ENCODE assay signal across 7 mouse cellular contexts in genomic region chr16:87495716-87496447, GRCm38 (mm10). TPM values are rescaled to one million over a fixed set of nuclear protein-coding genes. Genes with fewer than 3 reads are reported as not detected.
A peak's percentile ranks its signal among the peaks of the same experiment; 100 is the strongest.
DNase-seq lines count a peak whose midpoint lies in the region; ATAC-seq and TF ChIP-seq lines count a peak whose summit lies in the region.

Gene Cct8 (minus strand): TSS chr16:87495873.

- H3K4me1 ChIP-seq in embryonic facial prominence, embryonic 10.5 days = peaks cover 17% of the 10 kb centered on the region
- 0 out of 2 replicates have a peak, but pooled peaks cover 2% of the 10 kb centered on the region for H3K4me1 ChIP-seq in intestine, postnatal 0 days (replicated peaks; ENCODE audit: control insufficient read depth, insufficient read depth, low read length)
- peaks cover 20% of the 10 kb centered on the region for H3K4me1 ChIP-seq in midbrain, embryonic 12.5 days
- H3K4me1 ChIP-seq in small intestine, adult 2 months (ENCODE audit: control insufficient read depth, insufficient read depth, insufficient read length, low read length) = no peaks in the 10 kb centered on the region; the same call in 1 of the 2 replicates

- peak within 1 kb of the TSS; percentile 91 for H3K9ac ChIP-seq in intestine, postnatal 0 days (ENCODE audit: low read depth, low read length)
- peak within 1 kb of the TSS; percentile 93 for H3K9ac ChIP-seq in midbrain, embryonic 12.5 days (replicated peaks)

- no peaks in the 10 kb centered on the region for H3K27me3 ChIP-seq in embryonic facial prominence, embryonic 10.5 days (replicated peaks; ENCODE audit: low read depth, poor library complexity, severe bottlenecking)
- no peaks in the 10 kb centered on the region for H3K27me3 ChIP-seq in intestine, postnatal 0 days (replicated peaks; ENCODE audit: control insufficient read depth, insufficient read depth, low read length)
- no peaks in the 10 kb centered on the region for H3K27me3 ChIP-seq in midbrain, embryonic 12.5 days
- no peaks in the 10 kb centered on the region for H3K27me3 ChIP-seq in small intestine, adult 2 months (ENCODE audit: control insufficient read depth, insufficient read depth, low read length)

- peak; percentile 60 for TF ChIP-seq POLR2A in small intestine, adult 2 months (IDR thresholded peaks at IDR 0.05; ENCODE audit: low read depth, low read length)

- peak within 1 kb of the TSS; percentile 97 for H3K27ac ChIP-seq in embryonic facial prominence, embryonic 10.5 days (replicated peaks)
- peak within 1 kb of the TSS; percentile 84 for H3K27ac ChIP-seq in intestine, postnatal 0 days (ENCODE audit: low read depth, low read length)
- peak within 1 kb of the TSS; percentile 81 for H3K27ac ChIP-seq in midbrain, embryonic 12.5 days (replicated peaks)
- H3K27ac ChIP-seq in small intestine, adult 2 months (ENCODE audit: insufficient read depth, low read depth, low read length) = peak within 1 kb of the TSS; percentile 85

- no peaks in the 10 kb centered on the region for H3K9me3 ChIP-seq in embryonic facial prominence, embryonic 10.5 days
- no peaks in the 10 kb centered on the region for H3K9me3 ChIP-seq in intestine, postnatal 0 days (ENCODE audit: control insufficient read depth)
- H3K9me3 ChIP-seq in midbrain, embryonic 12.5 days = no peaks in the 10 kb centered on the region

- H3K4me2 ChIP-seq in intestine, postnatal 0 days (replicated peaks; ENCODE audit: low read depth) = peak within 1 kb of the TSS; percentile 77
- H3K4me2 ChIP-seq in midbrain, embryonic 12.5 days (replicated peaks) = peak within 1 kb of the TSS; percentile 77

- ATAC-seq in intestine, postnatal 0 days = peak; percentile 97
- peak; percentile 95 for ATAC-seq in midbrain, embryonic 12.5 days (ENCODE audit: low FRiP score, low read depth)

- WGBS in embryonic facial prominence, embryonic 10.5 days = under 1% methylated on average over 48 of the region's 48 CpGs
- under 1% methylated on average over 48 of the region's 48 CpGs for WGBS in intestine, postnatal 0 days
- under 1% methylated on average over 48 of the region's 48 CpGs for WGBS in midbrain, embryonic 12.5 days
- under 1% methylated on average over 48 of the region's 48 CpGs for WGBS in small intestine, adult 2 months

- intact Hi-C loops in left cerebral cortex, postnatal 4 days (cut with DNase I) = no loop called here

- peak within 1 kb of the TSS; percentile 94 for H3K4me3 ChIP-seq in embryonic facial prominence, embryonic 10.5 days
- H3K4me3 ChIP-seq in intestine, postnatal 0 days (ENCODE audit: low read depth, low read length) = peak within 1 kb of the TSS; percentile 89
- H3K4me3 ChIP-seq in midbrain, embryonic 12.5 days = peak within 1 kb of the TSS; percentile 89
- peak within 1 kb of the TSS; percentile 90 for H3K4me3 ChIP-seq in small intestine, adult 2 months (ENCODE audit: low read depth, low read length)

- TF ChIP-seq CTCF in intestine, postnatal 0 days (IDR thresholded peaks at IDR 0.05; ENCODE audit: low read depth) = no peak
- TF ChIP-seq CTCF in small intestine, adult 2 months (IDR thresholded peaks at IDR 0.05; ENCODE audit: extremely low read depth, insufficient read length, insufficient replicate concordance, low read depth, low read length) = 0 out of 2 replicates have a peak, but pooled peaks have one; percentile 3

- H3K36me3 ChIP-seq in embryonic facial prominence, embryonic 10.5 days (replicated peaks) = peaks cover 35% of the 10 kb centered on the region
- peaks cover 24% of the 10 kb centered on the region for H3K36me3 ChIP-seq in intestine, postnatal 0 days (ENCODE audit: control insufficient read depth, insufficient read depth)
- H3K36me3 ChIP-seq in midbrain, embryonic 12.5 days = peaks cover 31% of the 10 kb centered on the region
- peaks cover 13% of the 10 kb centered on the region for H3K36me3 ChIP-seq in small intestine, adult 2 months (ENCODE audit: control insufficient read depth, insufficient read depth, low read length)

- DNase-seq in adrenal gland, postnatal 10 days = peak; percentile 97
- DNase-seq in embryonic facial prominence, embryonic 10.5 days (ENCODE audit: low spot score) = peak; percentile 98
- DNase-seq in gonadal fat pad, adult 2 months (ENCODE audit: low read depth) = peak; percentile 68
- DNase-seq in left cerebral cortex, postnatal 4 days = peak; percentile 98

RNA-seq across cellular contexts. Expression of gene Cct8, which starts in this region (rescaled TPM):
- total RNA-seq in adrenal gland, postnatal 10 days (2021) = 100 to 1,000 TPM; 186 to 192 TPM
- polyA plus RNA-seq in embryonic facial prominence, embryonic 10.5 days (2016; fragmentation: Nextera tagmentation; extraction: Ambion mirVana) = 691 and 710 TPM in 2 replicates
- 32.0 and 32.1 TPM in 2 replicates for polyA plus RNA-seq in gonadal fat pad, adult 2 months (2012; rRNA removed)
- 156 and 157 TPM in 2 replicates for polyA plus RNA-seq in intestine, postnatal 0 days (2015; fragmentation: Nextera tagmentation; extraction: Ambion mirVana)
- 100 to 1,000 TPM; 241 to 246 TPM for total RNA-seq in left cerebral cortex, postnatal 4 days (2021)
- 528 and 533 TPM in 2 replicates for polyA plus RNA-seq in midbrain, embryonic 12.5 days (2016; fragmentation: Nextera tagmentation; extraction: Ambion mirVana)
- polyA plus RNA-seq in small intestine, adult 2 months (2012; rRNA removed) = 2.4 and 4.6 TPM in 2 replicates

Comparison
In these comparisons a context has a peak if more than half of its experiments do, and no peak if none do; other contexts are left out.
1. Peak in every context shown above with its lines: DNase-seq, ATAC-seq, H3K4me3 ChIP-seq and H3K27ac ChIP-seq.